Mouse (Mus musculus) lung, embryonic 14.5 days (tissue): Measurements from ENCODE around the gene Nin. TPM values are rescaled to one million over a fixed set of nuclear protein-coding genes. Genes with fewer than 3 reads are reported as not detected.

Source experiments
- ATAC-seq: fragments of 200-750 bp; cut with Nextera tagmentation; 2 replicates; pipeline ENCODE4 v1.8.0; 2017; ENCODE audit warnings: mild to moderate bottlenecking, moderate TSS enrichment, moderate library complexity; ENCODE audit not compliant: insufficient read depth
- DNase-seq: peaks from one replicate; pipeline ENCODE4 v3.0.0-alpha.2; 2015
- H3K27ac ChIP-seq: fragments of 300-500 bp; sonication (generic); 2 replicates; pipeline ENCODE4 v1.5.1; 2014; ENCODE audit warnings: low read depth, mild to moderate bottlenecking, moderate library complexity
- H3K27me3 ChIP-seq: fragments of 300-500 bp; sonication (generic); 2 replicates; pipeline ENCODE4 v1.6.1; 2014; ENCODE audit warnings: low read length, control low read depth; ENCODE audit not compliant: insufficient read depth
- H3K36me3 ChIP-seq: fragments of 300-500 bp; sonication (generic); 2 replicates; pipeline ENCODE4 v1.6.1; 2014; ENCODE audit warnings: control low read depth; ENCODE audit not compliant: insufficient read depth
- H3K4me1 ChIP-seq: fragments of 300-500 bp; sonication (generic); 2 replicates; pipeline ENCODE4 v1.6.1; 2014; ENCODE audit warnings: antibody characterized with exemption, control low read depth; ENCODE audit not compliant: insufficient read depth
- H3K4me2 ChIP-seq: fragments of 300-500 bp; sonication (generic); 2 replicates; pipeline ENCODE4 v1.6.1; 2014; ENCODE audit warnings: mild to moderate bottlenecking
- H3K4me3 ChIP-seq: fragments of 300-500 bp; sonication (generic); 2 replicates; pipeline ENCODE4 v1.5.1; 2014; ENCODE audit warnings: low read depth, low read length
- H3K9ac ChIP-seq: fragments of 300-500 bp; sonication (generic); 2 replicates; pipeline ENCODE4 v1.6.1; 2014
- H3K9me3 ChIP-seq: fragments of 300-500 bp; sonication (generic); 2 replicates; pipeline ENCODE4 v1.6.1; 2016; ENCODE audit warnings: low read depth, low read length, control low read depth
- CTCF ChIP-seq: IDR thresholded peaks from 2 replicates; pipeline ENCODE4 v1.5.1; 2016; ENCODE audit warnings: antibody characterized with exemption, low read depth
- WGBS: fragments of 180-500 bp; shearing (Covaris S2); extraction: QIAGEN DNeasy Blood & Tissue Kit; methylation state at CpG from one replicate; pipeline ENCODE4 v1.1.7; 2014; 5-methylcytosine and 5-hydroxymethylcytosine counted together
- polyA plus RNA-seq: library from polyadenylated mRNA; unstranded; fragments of >200 nt; fragmentation: Nextera tagmentation; extraction: Ambion mirVana; gene quantifications from 2 replicates; pipeline ENCODE4 v1.2.1, GENCODE M21; 2014

The Nin gene
- polyA plus RNA-seq, 1 experiment from 2014 or later: 25.1 TPM

DNA sequence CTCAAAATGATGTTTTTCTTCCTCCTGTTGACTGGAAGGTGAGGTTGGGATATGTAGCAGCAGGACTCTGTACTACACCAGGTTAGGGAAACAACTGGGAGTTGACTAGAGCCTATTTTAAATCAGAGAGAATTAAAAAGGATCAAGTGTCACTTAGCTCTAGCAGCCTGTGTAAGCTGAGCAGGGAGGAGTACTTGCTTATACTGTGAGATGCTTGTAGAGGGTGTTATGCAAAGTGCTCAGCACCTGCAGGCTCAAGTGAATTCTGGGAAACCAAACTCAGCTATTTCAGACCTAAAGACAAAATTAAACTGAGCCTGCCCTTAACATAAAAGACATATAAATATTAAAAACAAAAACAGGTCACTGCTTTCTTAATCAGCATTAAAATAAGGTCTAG lies 139.9 kb downstream of the Nin start:
- Histone ChIP-seq H3K4me1 (no peaks in the 10 kb centered on the region), H3K9me3 (no peaks in the 10 kb centered on the region), H3K9ac (no peak overlapping the region), H3K27me3 (no peaks in the 10 kb centered on the region), H3K27ac (no peak overlapping the region), H3K36me3 (peaks cover 64% of the 10 kb centered on the region), H3K4me2 (no peak overlapping the region), H3K4me3 (no peak overlapping the region)
- DNase-seq (no peak), ATAC-seq (no peak)
- no peak for TF ChIP-seq CTCF

DNA sequence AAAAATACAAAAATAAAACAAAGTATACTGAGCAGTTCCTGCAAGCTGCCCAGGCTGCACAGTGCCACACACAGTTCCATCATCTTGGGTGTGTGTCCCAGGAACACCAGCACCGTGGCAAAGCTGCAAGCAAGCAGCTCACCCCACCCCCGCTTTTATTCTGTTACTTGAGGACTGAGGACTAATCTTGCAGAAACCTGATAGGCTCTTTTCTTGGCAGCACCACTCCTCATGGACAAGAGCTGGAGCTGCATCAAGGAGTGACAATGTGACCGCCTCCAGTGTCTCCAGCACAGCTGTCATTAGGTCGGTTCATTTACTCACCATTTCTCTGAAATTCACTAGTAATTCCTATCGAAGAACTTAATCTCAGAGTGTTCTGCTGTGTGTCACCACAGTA lies 145.4 kb downstream of the Nin start:
- 65% methylated on average over 5 of the region's 5 CpGs for WGBS
- TF ChIP-seq CTCF: no peak

DNA sequence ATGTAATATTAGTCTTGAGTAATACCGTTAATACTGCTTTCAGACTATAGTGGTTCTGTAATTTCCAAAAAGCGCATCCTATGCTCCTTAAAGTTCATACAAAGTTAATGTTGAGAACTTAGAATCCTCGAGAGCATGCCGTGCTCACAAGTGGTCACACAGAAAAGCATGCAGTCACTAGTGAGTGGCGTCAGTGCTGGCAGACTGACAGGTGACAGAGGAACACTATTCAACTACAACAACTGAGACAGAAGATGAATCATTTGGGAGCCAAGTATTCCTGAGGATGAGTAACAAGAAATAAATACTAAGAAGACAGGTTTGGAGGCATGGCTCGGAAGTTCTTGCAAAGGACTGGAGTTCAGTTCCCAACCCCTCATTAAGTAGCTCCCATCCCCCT lies 146.4 kb downstream of the Nin start:
- Histone ChIP-seq H3K4me3 (no peak overlapping the region), H3K27me3 (no peaks in the 10 kb centered on the region), H3K4me2 (no peak overlapping the region), H3K9ac (no peak overlapping the region), H3K27ac (no peak overlapping the region), H3K36me3 (peaks cover 83% of the 10 kb centered on the region), H3K4me1 (no peaks in the 10 kb centered on the region), H3K9me3 (no peaks in the 10 kb centered on the region)
- TF ChIP-seq CTCF: no peak
- ATAC-seq (no peak), DNase-seq (no peak)
- 83% methylated on average over 6 of the region's 6 CpGs for WGBS

More for the DNA sequence above, 145.4 kb downstream of the Nin start:
- ATAC-seq (no peak), DNase-seq (peak; percentile 29)
- Histone ChIP-seq H3K36me3 (peaks cover 85% of the 10 kb centered on the region), H3K27me3 (no peaks in the 10 kb centered on the region), H3K9me3 (no peaks in the 10 kb centered on the region), H3K4me2 (no peak overlapping the region), H3K27ac (no peak overlapping the region), H3K4me1 (no peaks in the 10 kb centered on the region), H3K9ac (no peak overlapping the region), H3K4me3 (no peak overlapping the region)

DNA sequence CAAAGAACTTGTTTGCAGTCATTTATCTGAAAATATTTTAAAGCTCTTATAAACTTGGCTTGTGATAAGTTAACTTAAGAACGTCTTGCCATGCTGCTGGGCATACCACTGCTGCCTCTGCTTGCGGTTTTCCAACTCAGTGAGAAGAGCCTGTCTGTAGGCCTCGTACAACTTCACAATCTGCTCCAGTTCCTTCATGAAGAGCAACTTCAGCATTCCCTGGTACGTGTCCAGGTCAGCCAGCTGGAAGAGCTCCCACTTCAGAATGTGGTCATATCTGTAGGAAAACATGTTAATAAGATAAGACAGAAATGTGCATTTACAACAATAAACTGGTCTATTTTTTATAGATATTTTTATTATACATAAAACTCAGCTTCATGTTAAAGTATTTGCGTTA lies 147.4 kb downstream of the Nin start:
- H3K36me3 ChIP-seq: peaks cover 84% of the 10 kb centered on the region
- H3K27me3 ChIP-seq: no peaks in the 10 kb centered on the region
- 60% methylated on average over 5 of the region's 5 CpGs for WGBS
- H3K9me3 ChIP-seq: no peaks in the 10 kb centered on the region
- no peaks in the 10 kb centered on the region for H3K4me1 ChIP-seq
- no peak overlapping the region for H3K4me2 ChIP-seq
- no peak overlapping the region for H3K4me3 ChIP-seq
- ATAC-seq (peak; percentile 47; the same call in 1 of the 2 replicates), DNase-seq (peak; percentile 77)
- no peak overlapping the region for H3K9ac ChIP-seq
- TF ChIP-seq CTCF: no peak
- no peak overlapping the region for H3K27ac ChIP-seq

DNA sequence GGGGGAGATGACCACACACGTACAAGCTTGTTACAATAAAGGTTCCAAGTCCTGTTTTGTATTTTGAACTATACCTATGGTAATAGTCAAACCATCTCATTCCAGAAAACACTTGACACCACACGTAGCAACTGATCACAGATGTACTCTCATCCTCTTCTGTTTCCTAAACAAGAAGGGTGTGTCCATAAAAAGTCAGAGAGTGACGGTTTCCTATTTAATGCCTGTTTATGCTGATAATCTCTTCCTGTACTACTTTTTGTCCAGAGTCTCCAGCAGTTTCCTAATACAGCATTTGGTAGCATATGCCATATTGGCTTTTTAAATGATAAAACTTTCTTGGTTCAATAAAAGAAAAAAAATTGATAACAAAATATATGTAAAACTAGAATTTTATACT lies 147.9 kb downstream of the Nin start:
- no peaks in the 10 kb centered on the region for H3K9me3 ChIP-seq
- no peak for TF ChIP-seq CTCF
- H3K4me3 ChIP-seq: no peak overlapping the region
- peaks cover 83% of the 10 kb centered on the region for H3K36me3 ChIP-seq
- H3K27ac ChIP-seq: no peak overlapping the region
- no peak for ATAC-seq
- H3K4me1 ChIP-seq: no peaks in the 10 kb centered on the region
- no peaks in the 10 kb centered on the region for H3K27me3 ChIP-seq
- no peak overlapping the region for H3K9ac ChIP-seq
- no peak overlapping the region for H3K4me2 ChIP-seq
- 74% methylated on average over 3 of the region's 3 CpGs for WGBS
- DNase-seq: no peak

DNA sequence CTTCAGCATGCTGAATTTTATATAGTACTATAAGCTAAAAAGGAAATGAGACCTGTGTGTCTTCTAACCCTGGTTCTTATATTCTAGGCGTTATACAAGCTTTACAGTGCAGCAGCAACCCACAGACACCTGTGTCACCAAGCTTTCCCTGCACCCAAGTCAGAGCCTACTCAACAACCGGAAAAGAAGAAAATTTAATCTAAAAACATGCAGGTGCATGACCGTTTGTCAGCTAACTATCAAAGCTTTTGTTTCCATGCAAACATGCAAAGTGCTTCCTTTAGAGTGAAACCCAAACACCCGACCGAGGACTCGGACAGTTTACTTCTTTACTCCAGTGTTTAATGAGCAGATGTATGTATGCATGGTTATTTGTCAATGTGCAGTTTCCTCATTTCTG lies 150.4 kb downstream of the Nin start:
- 86% methylated on average over 6 of the region's 6 CpGs for WGBS

DNA sequence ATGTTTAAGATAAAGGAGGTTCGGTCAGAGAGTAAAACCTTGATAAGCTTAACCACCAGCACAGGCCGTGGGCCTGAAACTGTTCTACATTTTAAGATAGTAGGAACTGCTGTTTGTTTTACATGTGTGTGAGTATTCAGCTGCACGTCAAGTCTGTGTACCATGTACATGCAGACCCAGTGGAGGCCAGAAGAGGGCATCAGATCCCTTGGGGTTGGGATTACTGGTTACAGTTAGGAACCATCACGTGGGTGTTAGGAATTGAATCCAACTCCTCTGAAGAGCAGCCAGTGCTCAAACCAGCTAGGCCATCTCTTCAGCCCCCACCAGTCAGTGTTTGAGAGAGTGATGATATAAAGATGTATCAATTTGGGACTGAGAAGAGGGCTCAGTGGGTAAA lies 151.0 kb downstream of the Nin start:
- no peak overlapping the region for H3K27ac ChIP-seq
- TF ChIP-seq CTCF: peak; percentile 74
- WGBS: 57% methylated on average over 4 of the region's 4 CpGs
- no peak overlapping the region for H3K4me3 ChIP-seq
- peaks cover 70% of the 10 kb centered on the region for H3K36me3 ChIP-seq
- no peaks in the 10 kb centered on the region for H3K9me3 ChIP-seq
- H3K4me2 ChIP-seq: no peak overlapping the region
- DNase-seq: peak; percentile 76
- no peaks in the 10 kb centered on the region for H3K4me1 ChIP-seq
- no peak for ATAC-seq
- H3K9ac ChIP-seq: no peak overlapping the region
- no peaks in the 10 kb centered on the region for H3K27me3 ChIP-seq

More for the DNA sequence above, 150.4 kb downstream of the Nin start:
- H3K27ac ChIP-seq: no peak overlapping the region
- no peaks in the 10 kb centered on the region for H3K9me3 ChIP-seq
- H3K4me3 ChIP-seq: no peak overlapping the region
- DNase-seq (no peak), ATAC-seq (no peak)
- H3K4me1 ChIP-seq: no peaks in the 10 kb centered on the region
- TF ChIP-seq CTCF: no peak
- no peak overlapping the region for H3K9ac ChIP-seq
- H3K36me3 ChIP-seq: peaks cover 77% of the 10 kb centered on the region
- no peak overlapping the region for H3K4me2 ChIP-seq
- no peaks in the 10 kb centered on the region for H3K27me3 ChIP-seq

Other genes with a start within 250 kb of the Nin start
- gene Atl1, start 221.1 kb downstream of the Nin start, polyA plus RNA-seq: 3.2 and 3.6 TPM in 2 replicates
- 43.9 and 49.0 TPM in 2 replicates for gene Map4k5, start 220.5 kb downstream of the Nin start, polyA plus RNA-seq
- 11.8 and 12.8 TPM in 2 replicates for gene Sav1, start 126.7 kb downstream of the Nin start, polyA plus RNA-seq
- 0.12 and 0.24 TPM in 2 replicates for gene Abhd12b, start 40.4 kb upstream of the Nin start, polyA plus RNA-seq
- 39.0 and 39.8 TPM in 2 replicates for gene Pygl, start 117.8 kb upstream of the Nin start, polyA plus RNA-seq
- 0.47 and 0.59 TPM in 2 replicates for gene Trim9, start 233.9 kb upstream of the Nin start, polyA plus RNA-seq